Mouse (Mus musculus) adrenal gland, postnatal 14 days (tissue): Measurements from ENCODE around the gene Ulk1. TPM values are rescaled to one million over a fixed set of nuclear protein-coding genes. Genes with fewer than 3 reads are reported as not detected.

Experiments used
- DNase-seq: peaks from one replicate; pipeline ENCODE4 v3.0.0; 2021; ENCODE audit warnings: mixed read lengths
- total RNA-seq: library from RNA; stranded (reverse); gene quantifications from 2 replicates; pipeline ENCODE4 v1.2.3, GENCODE M21; 2021

Ulk1 gene
- total RNA-seq, 1 experiment from 2014 or later: 49.0 TPM

GRCm38 (mm10) chr5:110769272-110769671 is 40.6 kb downstream of the Ulk1 start:
- no peak for DNase-seq

- DNase-seq: no peak
Measured at GRCm38 (mm10) chr5:110763890-110764289, 46.0 kb downstream of the Ulk1 start.

- DNase-seq: no peak
Measured at GRCm38 (mm10) chr5:110745021-110745420, 64.9 kb downstream of the Ulk1 start.

GRCm38 (mm10) chr5:110739496-110740275 is 70.2 kb downstream of the Ulk1 start:
- DNase-seq: peak; percentile 22

GRCm38 (mm10) chr5:110735606-110736005 is 74.3 kb downstream of the Ulk1 start:
- no peak for DNase-seq

Other genes starting within 250 kb of the Ulk1 start
- gene Noc4l, start 156.7 kb downstream of the Ulk1 start, total RNA-seq: 24.7 and 26.3 TPM in 2 replicates
- gene Ddx51, start 156.6 kb downstream of the Ulk1 start, total RNA-seq: 15.7 and 23.6 TPM in 2 replicates
- 84.7 and 85.3 TPM in 2 replicates for gene Ep400, start 39.4 kb downstream of the Ulk1 start, total RNA-seq
- 38.5 and 45.8 TPM in 2 replicates for gene Pus1, start 29.4 kb downstream of the Ulk1 start, total RNA-seq
- gene Hscb, start 29.7 kb upstream of the Ulk1 start, total RNA-seq: 20.0 and 23.0 TPM in 2 replicates
- gene Chek2, start 29.9 kb upstream of the Ulk1 start, total RNA-seq: 5.9 and 6.0 TPM in 2 replicates
- gene Ttc28, start 69.7 kb upstream of the Ulk1 start, total RNA-seq: 25.5 and 32.5 TPM in 2 replicates